Mouse (Mus musculus): ENCODE measurements around the gene Pex5l. TPM values are rescaled to one million over a fixed set of nuclear protein-coding genes. Genes with fewer than 3 reads are reported as not detected.

Gene Pex5l
- 0.48 TPM for polyA plus RNA-seq (2014; fragmentation: Illumina TruSeq; extraction: RNeasy Lipid Tissue Mini Kit (QIAGEN cat#74804); ENCODE audit: insufficient read depth, low read depth, low replicate concordance)

DNA sequence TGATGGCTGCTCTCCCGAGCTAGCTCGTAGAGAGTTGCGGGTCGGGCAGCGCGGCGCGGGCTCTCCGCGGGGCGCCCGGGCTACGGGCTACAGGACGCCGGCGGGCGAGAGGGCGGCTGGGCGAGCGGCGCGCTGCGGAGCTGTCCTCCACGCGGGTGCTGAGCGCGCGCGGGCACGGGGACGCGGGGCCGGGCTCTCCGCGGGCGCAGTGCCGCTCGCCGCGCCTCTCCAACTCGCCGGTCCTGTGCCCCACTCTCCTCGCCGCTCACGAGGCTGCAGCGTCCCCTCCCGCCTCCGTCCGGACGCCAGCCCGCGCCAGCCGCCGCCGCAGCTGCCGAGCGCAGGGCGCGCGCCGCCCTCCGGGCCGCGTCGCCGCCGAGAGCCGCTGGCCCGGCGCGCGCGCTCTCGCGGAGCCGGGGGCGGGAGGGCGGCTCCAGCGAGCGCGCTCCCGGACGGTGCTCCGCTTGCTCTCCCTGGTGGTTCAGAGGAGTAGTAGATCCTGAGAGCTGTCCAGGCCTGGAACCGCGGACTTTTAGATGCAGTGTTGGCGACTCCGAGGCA, at the start of gene Pex5l:
Pex5l (minus strand) TSS at position 347 of the 561 bp plus-strand sequence.

